14 mouse cellular contexts compared by ENCODE assay signal in the genomic region with DNA sequence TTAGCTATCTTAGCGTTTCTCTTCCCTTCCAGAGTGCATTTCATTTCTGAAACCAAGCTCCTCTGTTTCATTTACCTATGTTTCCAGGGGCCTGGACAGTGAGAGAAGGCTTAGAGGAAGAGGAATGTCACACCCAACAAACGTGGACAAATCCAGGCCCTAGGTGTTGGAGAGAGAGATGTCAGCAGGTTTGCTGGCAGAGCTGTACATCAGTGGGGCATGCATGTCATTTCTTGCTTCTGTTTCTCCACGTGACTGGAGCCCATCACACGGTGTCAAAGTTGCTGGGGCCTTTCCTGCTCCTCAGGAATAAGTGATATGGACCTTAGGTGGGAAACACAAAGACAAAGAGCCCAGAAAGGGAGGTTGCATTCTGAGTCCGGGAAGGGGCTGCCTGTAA.
A peak's percentile ranks its signal among the peaks of the same experiment; 100 is the strongest.
DNase-seq lines count a peak whose midpoint lies in the region; ATAC-seq and TF ChIP-seq lines count a peak whose summit lies in the region.
"Had no signal": no experiment of that assay in that cellular context is flagged by ENCODE, and none has a peak within 500 bp of the region (broad histone marks: within the 10 kb centered on the region; RNA-seq: fewer than 3 reads in every experiment).

No protein-coding gene starts in this region.

- no peaks in the 10 kb centered on the region for H3K9me3 ChIP-seq in forebrain, embryonic 12.5 days
- no peaks in the 10 kb centered on the region for H3K9me3 ChIP-seq in forebrain, postnatal 0 days (ENCODE audit: low read length)
- no peaks in the 10 kb centered on the region for H3K9me3 ChIP-seq in neural tube, embryonic 11.5 days (ENCODE audit: control insufficient read depth, low read length)
- H3K9me3 ChIP-seq in hindbrain, postnatal 0 days (ENCODE audit: low read length), result no peaks in the 10 kb centered on the region
- H3K9me3 ChIP-seq: lung, embryonic 15.5 days had no signal

- H3K36me3 ChIP-seq in forebrain, embryonic 12.5 days (replicated peaks), result no peaks in the 10 kb centered on the region
- H3K36me3 ChIP-seq in forebrain, postnatal 0 days (ENCODE audit: insufficient read depth), result no peaks in the 10 kb centered on the region
- H3K36me3 ChIP-seq in neural tube, embryonic 11.5 days (ENCODE audit: control insufficient read depth, insufficient read depth, low read length), result no peaks in the 10 kb centered on the region
- no peaks in the 10 kb centered on the region for H3K36me3 ChIP-seq in hindbrain, postnatal 0 days (ENCODE audit: insufficient read depth, low read length)
- H3K36me3 ChIP-seq: lung, embryonic 15.5 days had no signal

- TF ChIP-seq CTCF in forebrain, postnatal 0 days (IDR thresholded peaks at IDR 0.05; ENCODE audit: low read depth), result no peak
- no peak for TF ChIP-seq CTCF in hindbrain, postnatal 0 days (IDR thresholded peaks at IDR 0.05; ENCODE audit: low read depth)
- no peak for TF ChIP-seq CTCF in gastrocnemius, adult 2 months (IDR thresholded peaks at IDR 0.05)

- no peaks in the 10 kb centered on the region for H3K27me3 ChIP-seq in forebrain, embryonic 12.5 days
- H3K27me3 ChIP-seq in forebrain, postnatal 0 days (ENCODE audit: insufficient read depth, low read length), result no peaks in the 10 kb centered on the region
- no peaks in the 10 kb centered on the region for H3K27me3 ChIP-seq in neural tube, embryonic 11.5 days (ENCODE audit: control insufficient read depth, insufficient read depth, low read length)
- no peaks in the 10 kb centered on the region for H3K27me3 ChIP-seq in hindbrain, postnatal 0 days (ENCODE audit: insufficient read depth, low read length)
- H3K27me3 ChIP-seq: lung, embryonic 15.5 days had no signal

- peaks cover 22% of the 10 kb centered on the region for H3K4me1 ChIP-seq in forebrain, embryonic 12.5 days
- no peaks in the 10 kb centered on the region; the same call in 1 of the 2 replicates for H3K4me1 ChIP-seq in forebrain, postnatal 0 days (ENCODE audit: insufficient read depth)
- peaks cover 3% of the 10 kb centered on the region for H3K4me1 ChIP-seq in neural tube, embryonic 11.5 days (ENCODE audit: control insufficient read depth, insufficient read depth, low read length)
- 0 out of 2 replicates have a peak, but pooled peaks cover 7% of the 10 kb centered on the region for H3K4me1 ChIP-seq in hindbrain, postnatal 0 days (ENCODE audit: insufficient read depth, low read length)

- no peak for DNase-seq in forebrain, postnatal 0 days
- DNase-seq in neural tube, embryonic 11.5 days (ENCODE audit: low spot score), result no peak
- no peak for DNase-seq in neural tube, embryonic 10.5 days (ENCODE audit: extremely low spot score, low spot score)
- DNase-seq in hindbrain, postnatal 0 days (ENCODE audit: low spot score), result no peak
- no peak for DNase-seq in adrenal gland, postnatal 25 days
- DNase-seq in gastrocnemius, adult 2 months, result no peak
- no peak for DNase-seq in left cerebral cortex, postnatal 10 days (ENCODE audit: extremely low spot score in 1 of 2, low spot score in 2 of 2)
- DNase-seq: adrenal gland, adult 2 months; right cerebral cortex, postnatal 14 days had no signal

- H3K4me2 ChIP-seq in forebrain, embryonic 12.5 days, result no peak overlapping the region
- no peak overlapping the region for H3K4me2 ChIP-seq in forebrain, postnatal 0 days (ENCODE audit: low read depth)
- H3K4me2 ChIP-seq in neural tube, embryonic 11.5 days (ENCODE audit: low read depth), result no peak overlapping the region
- no peak overlapping the region for H3K4me2 ChIP-seq in hindbrain, postnatal 0 days (ENCODE audit: low read depth, low read length)
- H3K4me2 ChIP-seq: liver, embryonic 11.5 days; lung, embryonic 15.5 days had no signal

- H3K27ac ChIP-seq in forebrain, embryonic 12.5 days, result peak overlapping the region; percentile 86
- H3K27ac ChIP-seq in forebrain, postnatal 0 days (ENCODE audit: low read depth, low read length), result no peak overlapping the region
- H3K27ac ChIP-seq in neural tube, embryonic 11.5 days (ENCODE audit: low read depth, low read length), result peak overlapping the region; percentile 72
- H3K27ac ChIP-seq in hindbrain, postnatal 0 days, result peak overlapping the region; percentile 74; the same call in 1 of the 2 replicates
- H3K27ac ChIP-seq in gastrocnemius, adult 2 months, result no peak overlapping the region
- H3K27ac ChIP-seq: lung, embryonic 15.5 days had no signal

- H3K4me3 ChIP-seq in forebrain, embryonic 12.5 days (replicated peaks), result no peak overlapping the region
- H3K4me3 ChIP-seq in forebrain, postnatal 0 days (ENCODE audit: low read depth, low read length), result no peak overlapping the region
- no peak overlapping the region for H3K4me3 ChIP-seq in neural tube, embryonic 11.5 days (ENCODE audit: low read depth, low read length)
- no peak overlapping the region for H3K4me3 ChIP-seq in hindbrain, postnatal 0 days (ENCODE audit: low read length)
- H3K4me3 ChIP-seq in gastrocnemius, adult 2 months, result no peak overlapping the region
- H3K4me3 ChIP-seq: erythroblast, embryonic 14.5 days; layer of hippocampus, adult 2 months; lung, embryonic 15.5 days had no signal

- no peak overlapping the region for H3K9ac ChIP-seq in forebrain, embryonic 12.5 days
- H3K9ac ChIP-seq in forebrain, postnatal 0 days, result no peak overlapping the region
- H3K9ac ChIP-seq in neural tube, embryonic 11.5 days (ENCODE audit: low read length), result no peak overlapping the region
- no peak overlapping the region for H3K9ac ChIP-seq in hindbrain, postnatal 0 days (replicated peaks; ENCODE audit: low read length)
- H3K9ac ChIP-seq: lung, embryonic 15.5 days had no signal

- intact Hi-C loops in gastrocnemius, adult 2 months (cut with DNase I), result no loop called here
- intact Hi-C loops in left cerebral cortex, postnatal 10 days (cut with DNase I), result no loop called here

- WGBS in forebrain, embryonic 12.5 days, result 75% methylated on average over 5 of the region's 5 CpGs
- WGBS in forebrain, postnatal 0 days, result 76% methylated on average over 5 of the region's 5 CpGs
- WGBS in neural tube, embryonic 11.5 days, result 77% methylated on average over 5 of the region's 5 CpGs
- WGBS in hindbrain, postnatal 0 days, result 67% methylated on average over 5 of the region's 5 CpGs

- ATAC-seq in forebrain, embryonic 12.5 days (ENCODE audit: low FRiP score), result no peak
- ATAC-seq in forebrain, postnatal 0 days, result no peak
- no peak for ATAC-seq in neural tube, embryonic 11.5 days (ENCODE audit: insufficient read depth, low FRiP score, low TSS enrichment)
- no peak for ATAC-seq in hindbrain, postnatal 0 days

Comparison
In these comparisons a context has a peak if more than half of its experiments do, and no peak if none do; other contexts are left out.
1. H3K27ac ChIP-seq: peak in forebrain, embryonic 12.5 days (single experiment), neural tube, embryonic 11.5 days (single experiment) and hindbrain, postnatal 0 days (single experiment); none in forebrain, postnatal 0 days (single experiment) and gastrocnemius, adult 2 months (single experiment).